Mouse (Mus musculus): ENCODE results near the gene Sub1.

Gene Sub1

GRCm38 (mm10) chr15:12013532-12014196 is 16.9 kb upstream of the Sub1 start:
- DNase-seq (ENCODE audit: low spot score) = no peak

- no peak for DNase-seq (ENCODE audit: low spot score)
These were observed 13.8 kb upstream of the Sub1 start for GRCm38 (mm10) chr15:12010602-12011044.

GRCm38 (mm10) chr15:12009712-12010601 is 13.2 kb upstream of the Sub1 start:
- DNase-seq (ENCODE audit: low spot score) = no peak

GRCm38 (mm10) chr15:12008894-12009293 is 12.1 kb upstream of the Sub1 start:
- DNase-seq (ENCODE audit: low spot score) = no peak

GRCm38 (mm10) chr15:12007971-12008800 is 11.4 kb upstream of the Sub1 start:
- DNase-seq (ENCODE audit: low spot score) = no peak

GRCm38 (mm10) chr15:12007421-12007820 is 10.6 kb upstream of the Sub1 start:
- no peak for DNase-seq (ENCODE audit: low spot score)

GRCm38 (mm10) chr15:12006169-12006568 is 9.4 kb upstream of the Sub1 start:
- DNase-seq (ENCODE audit: low spot score) = no peak

GRCm38 (mm10) chr15:11995815-11996201 is 975 bp downstream of the Sub1 start:
- peak; percentile 65 for DNase-seq (ENCODE audit: low spot score)

- no peak for DNase-seq (ENCODE audit: low spot score)
These were observed 1.6 kb downstream of the Sub1 start for GRCm38 (mm10) chr15:11994921-11995814.

- DNase-seq (ENCODE audit: low spot score) = no peak
These were observed 2.8 kb downstream of the Sub1 start for GRCm38 (mm10) chr15:11994006-11994405.

- DNase-seq (ENCODE audit: low spot score) = no peak
These were observed 5.2 kb downstream of the Sub1 start for GRCm38 (mm10) chr15:11991552-11992113.

GRCm38 (mm10) chr15:11988580-11988979 is 8.2 kb downstream of the Sub1 start:
- DNase-seq (ENCODE audit: low spot score) = no peak

GRCm38 (mm10) chr15:11987892-11988291 is 8.9 kb downstream of the Sub1 start:
- DNase-seq (ENCODE audit: low spot score) = no peak

GRCm38 (mm10) chr15:11981985-11982384 is 14.8 kb downstream of the Sub1 start:
- no peak for DNase-seq (ENCODE audit: low spot score)

GRCm38 (mm10) chr15:11981501-11981900 is 15.3 kb downstream of the Sub1 start:
- DNase-seq (ENCODE audit: low spot score) = no peak

GRCm38 (mm10) chr15:11978175-11978574 is 18.6 kb downstream of the Sub1 start:
- DNase-seq (ENCODE audit: low spot score) = no peak

- no peak for DNase-seq (ENCODE audit: low spot score)
These were observed 19.7 kb downstream of the Sub1 start for GRCm38 (mm10) chr15:11977071-11977470.

GRCm38 (mm10) chr15:11975836-11976235 is 20.9 kb downstream of the Sub1 start:
- DNase-seq (ENCODE audit: low spot score) = no peak

- DNase-seq (ENCODE audit: low spot score) = peak; percentile 60
These were observed 24.8 kb downstream of the Sub1 start for GRCm38 (mm10) chr15:11971854-11972420.

- no peak for DNase-seq (ENCODE audit: low spot score)
These were observed 26.2 kb downstream of the Sub1 start for GRCm38 (mm10) chr15:11970621-11971020.

GRCm38 (mm10) chr15:11968851-11969250 is 27.9 kb downstream of the Sub1 start:
- DNase-seq (ENCODE audit: low spot score) = no peak

All from layer of hippocampus, adult 9-10 months (tissue).